Mouse (Mus musculus) cerebellum, adult 2 months (tissue): ENCODE measurements around the gene Gm45837. TPM values are rescaled to one million over a fixed set of nuclear protein-coding genes. Genes with fewer than 3 reads are reported as not detected.

Experiments
- DNase-seq, 2 experiments: peaks; one replicate each; pipeline ENCODE4 v3.0.0; 2021
- H3K27ac ChIP-seq: fragments of 200-500 bp; 2 replicates; pipeline ENCODE4 v1.5.1; 2012; ENCODE audit warnings: low read length, control low read depth, inconsistent platforms; ENCODE audit not compliant: insufficient read depth
- H3K27me3 ChIP-seq: fragments of 200-500 bp; 2 replicates; pipeline ENCODE4 v1.6.1; 2012; ENCODE audit warnings: inconsistent platforms, mild to moderate bottlenecking, low read length, moderate library complexity; ENCODE audit not compliant: control insufficient read depth, insufficient read depth
- H3K4me1 ChIP-seq: fragments of 200-500 bp; 2 replicates; pipeline ENCODE4 v1.6.1; 2011; ENCODE audit warnings: low read length; ENCODE audit not compliant: control insufficient read depth, insufficient read depth
- H3K4me3 ChIP-seq: fragments of 200-500 bp; replicated peaks from 2 replicates; pipeline ENCODE3; 2011; ENCODE audit warnings: mild to moderate bottlenecking, low read depth, low read length, control low read depth; ENCODE audit not compliant: insufficient read depth
- CTCF ChIP-seq: fragments of 200-500 bp; IDR thresholded peaks from 2 replicates; pipeline ENCODE4 v1.5.1; 2011; ENCODE audit warnings: low read depth, mild to moderate bottlenecking, control low read depth, low read length, moderate library complexity, borderline replicate concordance; ENCODE audit not compliant: insufficient read depth
- POLR2A ChIP-seq: fragments of 200-500 bp; IDR thresholded peaks from 2 replicates; pipeline ENCODE4 v1.6.1; 2011; ENCODE audit warnings: low read length, control low read depth, borderline replicate concordance; ENCODE audit not compliant: insufficient read depth
- WGBS: fragments of 180-500 bp; shearing (Covaris S2); methylation state at CpG from one replicate; pipeline ENCODE4 v1.1.7; 2018; 5-methylcytosine and 5-hydroxymethylcytosine counted together
- polyA plus RNA-seq: library from polyadenylated mRNA; depleted of rRNA; stranded (reverse); fragments of >200 nt; gene quantifications from 2 replicates; pipeline ENCODE4 v1.2.3, GENCODE M21; 2012

Gene Gm45837
- polyA plus RNA-seq, 1 experiment = 1.2 TPM

DNA sequence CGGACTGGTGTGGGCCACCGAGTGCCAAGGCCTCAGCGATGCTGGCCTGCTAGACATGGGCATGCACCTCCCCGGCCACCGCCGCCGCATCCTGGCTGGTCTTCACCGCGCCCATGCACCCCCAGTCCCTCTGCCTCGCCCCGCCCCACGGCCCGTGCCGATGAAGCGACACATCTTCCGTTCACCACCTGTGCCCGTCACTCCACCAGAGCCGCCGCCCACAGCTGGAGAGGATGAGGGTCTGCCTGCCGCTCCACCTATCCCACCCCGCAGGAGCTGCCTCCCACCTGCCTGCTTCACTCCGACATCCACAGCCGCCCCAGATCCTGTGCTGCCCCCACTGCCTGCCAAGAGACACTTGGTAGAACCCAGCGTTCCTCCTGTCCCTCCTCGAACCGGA lies 37.6 kb upstream of the Gm45837 start:
- no peak overlapping the region for H3K4me3 ChIP-seq
- no peaks in the 10 kb centered on the region for H3K4me1 ChIP-seq
- H3K27ac ChIP-seq = no peak overlapping the region
- H3K27me3 ChIP-seq = no peaks in the 10 kb centered on the region
- DNase-seq = no peak
- WGBS = 91% methylated on average over 26 of the region's 26 CpGs
- no peak for TF ChIP-seq POLR2A
- TF ChIP-seq CTCF = no peak

DNA sequence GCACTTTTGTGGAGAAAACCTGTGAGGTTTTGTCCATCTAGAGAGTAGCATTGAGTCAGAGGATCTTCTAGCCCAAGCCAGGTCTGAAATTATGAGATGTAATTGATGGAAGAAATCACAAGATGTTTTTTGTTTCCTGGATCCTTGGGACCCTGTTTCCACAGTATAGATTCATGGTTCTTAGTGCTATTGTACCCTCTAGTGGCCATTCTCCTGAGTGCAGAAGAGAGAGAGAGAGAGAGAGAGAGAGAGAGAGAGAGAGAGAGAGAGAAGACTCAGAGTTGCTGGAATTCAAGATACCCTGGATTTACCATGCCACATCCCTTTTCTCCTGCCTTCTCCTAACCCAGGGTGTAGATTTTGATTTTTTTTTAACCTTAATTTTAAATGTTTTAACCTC lies 36.5 kb upstream of the Gm45837 start:
- no peak overlapping the region for H3K4me3 ChIP-seq
- no peak overlapping the region for H3K27ac ChIP-seq
- no peaks in the 10 kb centered on the region for H3K27me3 ChIP-seq
- no peaks in the 10 kb centered on the region for H3K4me1 ChIP-seq
- TF ChIP-seq CTCF (peak; percentile 13; the same call in 1 of the 2 replicates), POLR2A (no peak)
- DNase-seq = peak in 1 of 2 experiments; percentile 69

DNA sequence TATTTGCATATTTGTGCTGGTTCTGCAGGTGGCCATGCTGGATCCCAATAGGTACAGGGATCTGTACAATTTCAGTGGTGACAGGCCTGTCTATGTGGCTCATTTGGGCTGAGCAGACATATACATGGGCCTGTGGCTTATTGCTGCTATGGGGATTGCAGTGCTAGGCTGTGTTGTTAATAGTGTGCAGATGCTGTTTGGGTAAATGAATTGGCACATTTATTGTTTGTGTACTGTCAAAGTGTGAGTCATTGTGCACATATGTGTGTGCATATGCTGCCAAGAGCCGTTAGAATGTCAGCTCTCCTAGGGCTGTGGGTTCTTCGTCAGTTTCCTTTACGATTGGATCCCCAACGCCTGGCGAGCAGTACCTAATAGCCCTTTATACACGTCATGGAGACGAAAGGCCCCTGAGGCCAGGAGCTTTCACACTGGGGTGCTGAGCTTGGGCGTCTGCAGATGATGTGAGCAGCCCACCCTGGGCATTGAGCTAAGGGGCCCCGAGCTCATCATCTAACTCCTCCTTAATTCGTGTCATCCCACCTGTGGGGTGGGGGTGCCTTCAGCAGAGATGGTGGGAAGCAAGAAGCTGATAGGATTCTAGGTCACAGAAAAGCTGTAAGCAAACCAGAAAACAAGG lies 33.9 kb upstream of the Gm45837 start:
- no peaks in the 10 kb centered on the region for H3K4me1 ChIP-seq
- WGBS = 50% methylated on average over 10 of the region's 10 CpGs
- DNase-seq = no peak
- no peak overlapping the region for H3K27ac ChIP-seq
- TF ChIP-seq POLR2A = no peak
- no peak for TF ChIP-seq CTCF
- no peak overlapping the region for H3K4me3 ChIP-seq
- no peaks in the 10 kb centered on the region for H3K27me3 ChIP-seq

DNA sequence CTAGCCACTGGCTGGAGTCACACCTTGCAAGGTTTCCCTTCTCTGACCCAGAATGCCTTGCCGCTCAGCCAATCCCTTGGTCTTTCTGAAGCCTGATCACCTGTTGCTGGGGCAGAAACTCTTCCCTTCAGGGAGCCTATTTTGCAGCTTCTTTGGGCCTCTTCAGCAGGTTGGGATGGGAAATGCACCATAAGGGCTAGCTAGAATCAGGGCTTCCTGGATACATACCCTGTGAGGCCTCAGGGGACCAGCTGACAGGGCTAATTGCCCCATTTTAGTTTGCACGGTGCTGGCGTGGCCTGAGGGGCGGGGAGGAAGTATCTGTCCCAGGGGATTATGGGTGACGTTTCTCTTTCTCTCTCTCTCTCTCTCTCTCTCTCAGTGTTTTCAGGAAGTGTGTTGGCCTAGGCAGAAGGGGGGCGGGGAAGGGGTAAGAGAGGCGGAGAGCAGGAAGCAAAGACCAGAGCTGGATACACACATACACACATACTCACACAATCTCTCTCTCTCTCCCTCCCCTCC lies 32.9 kb upstream of the Gm45837 start:
- Histone ChIP-seq H3K4me1 (no peaks in the 10 kb centered on the region; the same call in 1 of the 2 replicates), H3K4me3 (no peak overlapping the region), H3K27me3 (no peaks in the 10 kb centered on the region), H3K27ac (no peak overlapping the region)
- TF ChIP-seq CTCF = no peak
- DNase-seq = no peak
- WGBS = 68% methylated on average over 7 of the region's 7 CpGs

DNA sequence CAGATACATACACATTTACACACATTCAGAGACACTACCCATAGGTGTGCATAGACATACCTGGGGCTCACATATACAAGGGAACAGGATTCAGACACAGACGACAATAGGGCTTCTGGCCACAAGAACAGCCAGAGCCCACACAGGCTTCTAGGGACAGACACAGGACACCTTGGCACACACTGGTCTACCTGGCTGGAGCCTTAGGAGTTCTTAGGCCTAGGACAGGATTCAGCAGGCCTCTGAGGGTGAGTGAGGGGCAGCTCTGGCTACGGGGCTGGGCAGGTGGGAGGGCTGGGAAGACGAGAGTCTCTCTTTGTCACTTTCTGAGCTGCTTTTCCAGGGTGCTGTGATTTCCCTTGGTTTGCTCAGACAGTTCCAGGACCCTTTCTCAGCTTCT lies 32.4 kb upstream of the Gm45837 start:
- TF ChIP-seq CTCF (no peak), POLR2A (no peak)
- no peak overlapping the region for H3K27ac ChIP-seq
- no peak overlapping the region for H3K4me3 ChIP-seq
- WGBS = 87% methylated on average over 3 of the region's 3 CpGs
- no peak for DNase-seq
- H3K27me3 ChIP-seq = no peaks in the 10 kb centered on the region
- no peaks in the 10 kb centered on the region; the same call in 1 of the 2 replicates for H3K4me1 ChIP-seq

DNA sequence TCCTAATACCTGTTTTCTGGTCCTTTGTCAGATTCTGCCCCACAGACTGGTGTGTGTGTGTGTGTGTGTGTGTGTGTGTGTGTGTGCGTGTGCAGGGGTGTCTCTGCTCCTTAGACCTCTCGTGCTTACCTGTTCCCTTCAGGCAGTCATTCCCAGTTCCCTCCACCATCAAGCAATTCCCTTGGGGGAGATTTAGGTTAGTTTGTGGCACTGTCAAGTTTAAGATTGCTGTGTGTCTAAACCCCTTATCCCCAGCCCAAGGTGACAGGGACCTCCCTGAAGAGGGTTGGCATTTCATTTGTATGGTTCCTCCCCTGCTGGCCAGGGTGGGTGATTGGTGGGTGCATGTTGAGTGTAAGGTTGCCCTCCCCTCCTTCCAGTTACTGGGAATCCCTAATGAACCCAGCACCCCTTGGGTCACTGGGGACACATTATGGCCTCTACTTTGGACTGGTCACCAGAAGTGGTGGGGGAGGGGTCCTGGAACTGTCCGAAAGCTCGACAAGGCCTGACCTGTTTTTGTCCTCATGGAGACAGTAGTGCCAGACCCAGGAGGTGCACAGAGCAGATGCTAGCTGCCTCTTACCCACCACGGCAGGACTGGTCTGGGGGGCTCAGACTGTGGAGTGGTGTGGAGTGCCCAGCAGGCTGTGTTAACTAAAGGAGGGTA lies 31.8 kb upstream of the Gm45837 start:
- Histone ChIP-seq H3K4me1 (no peaks in the 10 kb centered on the region; the same call in 1 of the 2 replicates), H3K27me3 (no peaks in the 10 kb centered on the region), H3K27ac (no peak overlapping the region), H3K4me3 (no peak overlapping the region)
- TF ChIP-seq POLR2A (no peak), CTCF (no peak)
- DNase-seq = no peak
- WGBS = 57% methylated on average over 5 of the region's 5 CpGs

DNA sequence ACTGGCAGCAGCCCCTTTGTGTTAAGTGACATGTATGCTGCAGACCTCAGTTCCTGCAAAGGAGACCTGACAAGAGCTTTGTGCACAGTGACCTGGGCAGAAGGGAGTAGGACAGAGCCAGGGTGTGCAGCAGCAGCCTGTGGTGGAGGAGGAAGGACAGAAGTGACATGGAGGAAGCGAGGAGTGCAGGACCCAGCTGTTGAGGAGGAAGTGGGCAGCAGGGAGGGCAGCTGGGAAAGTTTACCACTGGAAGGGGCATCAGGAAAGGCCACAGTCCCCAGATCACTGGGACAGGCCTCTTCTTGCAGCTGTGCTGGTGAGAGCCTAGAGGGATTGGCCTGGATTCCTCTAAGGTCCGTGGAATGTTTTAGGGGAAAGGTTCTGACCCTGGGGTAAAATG lies 31.0 kb upstream of the Gm45837 start:
- WGBS = 74% methylated on average over 2 of the region's 2 CpGs
- Histone ChIP-seq H3K27ac (no peak overlapping the region), H3K27me3 (no peaks in the 10 kb centered on the region), H3K4me3 (no peak overlapping the region), H3K4me1 (no peaks in the 10 kb centered on the region; the same call in 1 of the 2 replicates)
- DNase-seq = no peak
- TF ChIP-seq CTCF (no peak), POLR2A (no peak)

DNA sequence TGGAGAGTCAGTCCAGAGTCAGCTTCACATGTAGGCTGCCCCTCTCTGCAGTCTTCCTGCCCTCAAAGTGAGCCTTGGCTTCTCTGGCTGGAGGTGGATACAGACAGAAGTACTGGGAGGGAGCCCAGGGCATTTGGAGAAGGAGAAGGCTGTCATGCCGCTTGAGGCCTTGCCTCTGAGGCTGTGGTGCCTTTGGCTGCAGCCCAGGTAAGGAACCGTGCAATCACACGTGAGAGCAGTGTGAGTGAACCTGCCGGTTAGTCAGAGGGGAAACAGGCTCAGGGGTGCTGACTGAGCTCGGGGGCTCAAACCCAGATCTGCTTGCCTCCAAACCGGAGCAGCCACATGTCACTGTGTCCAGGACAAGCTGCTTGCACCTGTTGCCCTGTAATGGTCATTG lies 29.2 kb upstream of the Gm45837 start:
- no peak overlapping the region for H3K27ac ChIP-seq
- 48% methylated on average over 6 of the region's 6 CpGs for WGBS
- no peak for DNase-seq
- no peaks in the 10 kb centered on the region; the same call in 1 of the 2 replicates for H3K4me1 ChIP-seq
- H3K27me3 ChIP-seq = no peaks in the 10 kb centered on the region
- no peak for TF ChIP-seq POLR2A
- no peak for TF ChIP-seq CTCF
- no peak overlapping the region for H3K4me3 ChIP-seq

DNA sequence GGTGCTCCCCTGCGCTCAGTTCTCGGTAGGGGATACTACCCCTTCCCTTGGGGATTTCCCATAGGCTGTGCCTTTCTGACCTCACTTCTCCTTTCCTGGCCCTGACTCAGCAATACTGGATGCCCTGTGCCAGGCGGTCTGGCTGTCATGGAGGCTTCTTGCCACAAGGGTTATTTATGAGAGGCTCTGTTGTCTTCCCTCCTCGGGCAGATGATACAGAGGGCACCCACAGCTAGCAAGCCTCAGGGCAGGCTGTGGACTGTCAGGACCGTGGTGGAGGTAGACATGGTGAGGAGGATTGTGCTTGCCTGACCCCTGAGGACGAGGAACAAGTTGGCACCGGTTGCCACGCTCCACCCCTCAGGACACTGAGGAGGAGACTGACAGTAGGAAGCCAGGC lies 28.3 kb upstream of the Gm45837 start:
- TF ChIP-seq CTCF (no peak), POLR2A (no peak)
- Histone ChIP-seq H3K27ac (no peak overlapping the region), H3K4me3 (no peak overlapping the region), H3K4me1 (no peaks in the 10 kb centered on the region; the same call in 1 of the 2 replicates), H3K27me3 (no peaks in the 10 kb centered on the region)
- WGBS = 43% methylated on average over 8 of the region's 8 CpGs
- DNase-seq = no peak
